Mouse (Mus musculus) megakaryocyte, embryonic 14.5 days (primary cell): ENCODE results near the gene Gcnt2.

Experiments used
- FLI1 ChIP-seq: IDR thresholded peaks from 2 replicates; pipeline ENCODE4 v1.6.1; 2012; ENCODE audit warnings: low read length, inconsistent platforms, mixed read lengths
- GATA1 ChIP-seq: IDR thresholded peaks from 3 replicates; pipeline ENCODE4 v1.6.1; 2012; ENCODE audit warnings: mixed read lengths, low read length, inconsistent platforms, borderline replicate concordance

GRCm38 (mm10) chr13:40821911-40822310 lies 37.6 kb upstream of the Gcnt2 start:
- TF ChIP-seq GATA1 (no peak), FLI1 (no peak)
